Mouse (Mus musculus): ENCODE measurements at regions not wholly inside any gene's neighbourhood (a gene's known extent, or its start where the extent isn't known, plus 50 kb on each side); places are given as distances from the start of the nearest gene placed in this dataset.
A peak's percentile ranks its signal among the peaks of the same experiment; 100 is the strongest.

DNA sequence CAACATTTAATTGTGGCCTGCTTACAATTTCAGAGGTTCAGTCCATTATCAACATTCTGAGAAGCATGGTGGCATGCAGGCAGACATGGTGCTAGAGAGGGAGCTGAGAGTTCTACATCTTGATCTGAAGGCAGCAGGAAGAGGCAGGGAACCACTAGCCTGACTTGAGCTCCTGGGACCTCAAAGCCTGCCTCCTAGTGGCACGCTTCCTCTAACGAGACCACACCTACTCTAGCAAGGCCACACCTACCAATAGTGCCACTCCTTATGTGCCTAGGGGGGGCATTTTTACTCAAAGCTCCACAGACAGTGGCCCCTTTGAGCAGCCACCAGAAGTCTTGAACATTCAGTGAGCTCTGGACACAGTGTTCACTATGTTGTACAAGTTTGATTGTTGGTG lies 165.5 kb downstream of the Ackr3 start:
- no peak for DNase-seq (ENCODE audit: low spot score)
- WGBS = 75% methylated on average over 2 of the region's 2 CpGs
- H3K27ac ChIP-seq (replicated peaks; ENCODE audit: low read depth, low read length) = no peak overlapping the region

DNA sequence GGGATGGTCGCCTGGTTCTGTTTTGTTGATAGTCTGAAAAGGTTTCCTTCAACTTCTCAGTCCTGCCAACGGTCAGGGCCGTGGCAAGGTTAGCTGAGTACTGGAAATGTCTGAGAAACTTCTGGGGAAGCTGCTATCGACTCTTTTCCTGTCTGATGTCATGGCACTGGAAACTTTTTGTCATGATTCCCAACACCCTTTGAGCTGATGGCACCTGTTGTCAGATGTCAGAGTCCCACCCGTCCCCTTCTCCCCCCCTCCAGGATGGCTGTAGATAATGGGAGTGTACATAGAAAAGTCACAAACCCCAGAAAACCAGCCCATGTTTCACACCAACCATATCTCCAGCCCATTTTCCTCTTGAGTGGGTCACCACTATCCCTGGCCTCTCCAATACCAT lies 167.0 kb downstream of the Ackr3 start:
- no peaks in the 10 kb centered on the region for H3K27me3 ChIP-seq (ENCODE audit: control insufficient read depth, insufficient read depth, low read length)
- no peak overlapping the region for H3K4me3 ChIP-seq (ENCODE audit: low read depth, low read length)
- H3K4me1 ChIP-seq (ENCODE audit: control insufficient read depth, insufficient read depth, low read length) = no peaks in the 10 kb centered on the region
- no peaks in the 10 kb centered on the region for H3K36me3 ChIP-seq (ENCODE audit: control insufficient read depth, insufficient read depth, low read length)
- DNase-seq (ENCODE audit: low spot score) (no peak), ATAC-seq (ENCODE audit: insufficient number of reproducible peaks, low FRiP score, low TSS enrichment, low read depth) (no peak)
- H3K4me2 ChIP-seq (ENCODE audit: low read depth, severe bottlenecking) = no peak overlapping the region
- no peaks in the 10 kb centered on the region for H3K9me3 ChIP-seq (ENCODE audit: control insufficient read depth, low read length)
- no peak overlapping the region for H3K27ac ChIP-seq (replicated peaks; ENCODE audit: low read depth, low read length)
- WGBS = 90% methylated on average over 5 of the region's 5 CpGs
- H3K9ac ChIP-seq (ENCODE audit: low read length) = no peak overlapping the region

More for the DNA sequence above, 165.5 kb downstream of the Ackr3 start:
- no peak for ATAC-seq (ENCODE audit: insufficient number of reproducible peaks, low FRiP score, low TSS enrichment, low read depth)
- Histone ChIP-seq H3K4me2 (ENCODE audit: low read depth, severe bottlenecking) (no peak overlapping the region), H3K9ac (ENCODE audit: low read length) (no peak overlapping the region), H3K9me3 (ENCODE audit: control insufficient read depth, low read length) (no peaks in the 10 kb centered on the region), H3K36me3 (ENCODE audit: control insufficient read depth, insufficient read depth, low read length) (no peaks in the 10 kb centered on the region), H3K4me1 (ENCODE audit: control insufficient read depth, insufficient read depth, low read length) (peaks cover 4% of the 10 kb centered on the region; the same call in 1 of the 2 replicates), H3K4me3 (ENCODE audit: low read depth, low read length) (no peak overlapping the region), H3K27me3 (ENCODE audit: control insufficient read depth, insufficient read depth, low read length) (no peaks in the 10 kb centered on the region)

DNA sequence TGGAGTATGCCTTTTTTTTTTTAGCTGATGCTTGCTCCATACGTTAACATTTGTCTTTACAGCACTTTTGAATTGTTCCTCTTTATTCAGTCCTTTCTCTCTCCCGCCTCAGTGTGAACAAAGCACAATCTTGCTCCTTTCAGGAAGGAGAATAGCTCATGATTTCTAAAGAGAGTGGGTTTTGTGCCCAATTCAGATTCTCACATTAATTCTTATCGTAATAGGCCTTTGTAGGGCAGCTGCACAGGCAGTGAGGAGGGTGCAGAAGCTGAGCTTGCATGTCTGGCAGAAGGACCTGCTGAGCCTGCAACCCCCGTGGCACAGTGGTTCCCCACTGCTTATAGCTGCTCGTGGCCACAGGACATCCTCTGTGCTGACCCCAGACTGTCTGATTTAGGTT lies 169.2 kb downstream of the Ackr3 start:
- no peak overlapping the region for H3K27ac ChIP-seq (replicated peaks; ENCODE audit: low read depth, low read length)
- H3K36me3 ChIP-seq (ENCODE audit: control insufficient read depth, insufficient read depth, low read length) = no peaks in the 10 kb centered on the region
- no peak overlapping the region for H3K4me2 ChIP-seq (ENCODE audit: low read depth, severe bottlenecking)
- H3K27me3 ChIP-seq (ENCODE audit: control insufficient read depth, insufficient read depth, low read length) = no peaks in the 10 kb centered on the region
- no peak overlapping the region for H3K4me3 ChIP-seq (ENCODE audit: low read depth, low read length)
- DNase-seq (ENCODE audit: low spot score) = no peak
- no peaks in the 10 kb centered on the region for H3K4me1 ChIP-seq (ENCODE audit: control insufficient read depth, insufficient read depth, low read length)
- H3K9me3 ChIP-seq (ENCODE audit: control insufficient read depth, low read length) = no peaks in the 10 kb centered on the region
- WGBS = 85% methylated on average over 5 of the region's 5 CpGs
- no peak for ATAC-seq (ENCODE audit: insufficient number of reproducible peaks, low FRiP score, low TSS enrichment, low read depth)
- no peak overlapping the region for H3K9ac ChIP-seq (ENCODE audit: low read length)

DNA sequence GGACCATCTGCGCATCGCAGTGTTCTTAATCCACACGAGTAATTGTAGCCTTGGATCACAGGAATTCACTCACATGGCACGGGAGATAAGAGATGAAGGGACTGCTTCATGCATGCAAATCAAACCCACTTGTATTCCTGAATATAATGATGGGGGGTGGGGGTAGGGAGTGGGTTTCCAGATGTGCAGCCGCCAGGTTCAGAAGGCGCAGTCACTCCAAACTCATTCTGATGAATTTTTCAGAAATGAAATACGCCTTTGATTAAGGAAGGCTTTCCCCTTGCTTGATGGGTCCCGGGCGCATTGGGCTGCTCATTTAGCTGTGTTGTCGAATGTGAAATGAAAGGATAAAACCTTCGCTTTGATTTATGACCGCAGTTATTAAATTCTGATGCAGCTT lies 170.7 kb downstream of the Ackr3 start:
- Histone ChIP-seq H3K9me3 (ENCODE audit: control insufficient read depth, low read length) (no peaks in the 10 kb centered on the region), H3K4me1 (ENCODE audit: control insufficient read depth, insufficient read depth, low read length) (peaks cover 3% of the 10 kb centered on the region; the same call in 1 of the 2 replicates), H3K27me3 (ENCODE audit: control insufficient read depth, insufficient read depth, low read length) (no peaks in the 10 kb centered on the region), H3K27ac (replicated peaks; ENCODE audit: low read depth, low read length) (no peak overlapping the region), H3K4me2 (ENCODE audit: low read depth, severe bottlenecking) (no peak overlapping the region), H3K9ac (ENCODE audit: low read length) (no peak overlapping the region), H3K36me3 (ENCODE audit: control insufficient read depth, insufficient read depth, low read length) (no peaks in the 10 kb centered on the region), H3K4me3 (ENCODE audit: low read depth, low read length) (no peak overlapping the region)
- ATAC-seq (ENCODE audit: insufficient number of reproducible peaks, low FRiP score, low TSS enrichment, low read depth) (peak; percentile 35; the same call in 1 of the 2 replicates), DNase-seq (ENCODE audit: low spot score) (peak; percentile 47)
- 52% methylated on average over 12 of the region's 12 CpGs for WGBS

DNA sequence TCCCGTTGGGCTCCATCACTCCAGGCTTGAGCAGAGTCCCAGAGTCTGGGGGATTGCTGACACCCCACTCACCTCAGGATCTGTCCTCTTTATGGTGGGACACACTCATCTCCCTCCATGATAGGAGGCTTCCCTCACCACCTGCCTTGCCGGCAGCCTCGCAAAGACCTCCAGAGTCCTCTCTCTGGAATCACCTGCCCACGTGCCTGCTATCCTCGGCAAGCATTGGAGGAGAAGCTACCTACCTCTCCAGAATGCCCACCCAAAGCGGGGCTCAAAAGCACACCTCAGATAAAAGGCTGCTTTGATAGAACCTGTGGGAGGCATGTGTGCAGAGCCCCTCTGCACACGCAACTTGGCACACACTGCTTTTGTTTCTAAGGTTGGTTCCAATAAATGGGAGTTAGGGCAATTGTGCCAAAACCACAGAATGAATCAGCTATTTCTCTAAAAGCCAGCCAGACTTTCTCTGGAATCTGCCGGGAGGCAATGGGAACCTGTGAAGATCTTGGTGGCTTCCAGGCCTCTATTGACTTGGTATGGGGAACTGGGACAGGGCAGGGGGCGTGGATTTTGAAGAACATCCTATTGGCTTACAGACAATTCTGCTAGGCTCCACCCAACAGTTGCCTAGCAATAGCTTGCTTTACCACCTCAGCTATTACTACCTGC lies 176.4 kb downstream of the Ackr3 start:
- WGBS = 86% methylated on average over 9 of the region's 9 CpGs
- no peaks in the 10 kb centered on the region for H3K27me3 ChIP-seq (ENCODE audit: control insufficient read depth, insufficient read depth, low read length)

DNA sequence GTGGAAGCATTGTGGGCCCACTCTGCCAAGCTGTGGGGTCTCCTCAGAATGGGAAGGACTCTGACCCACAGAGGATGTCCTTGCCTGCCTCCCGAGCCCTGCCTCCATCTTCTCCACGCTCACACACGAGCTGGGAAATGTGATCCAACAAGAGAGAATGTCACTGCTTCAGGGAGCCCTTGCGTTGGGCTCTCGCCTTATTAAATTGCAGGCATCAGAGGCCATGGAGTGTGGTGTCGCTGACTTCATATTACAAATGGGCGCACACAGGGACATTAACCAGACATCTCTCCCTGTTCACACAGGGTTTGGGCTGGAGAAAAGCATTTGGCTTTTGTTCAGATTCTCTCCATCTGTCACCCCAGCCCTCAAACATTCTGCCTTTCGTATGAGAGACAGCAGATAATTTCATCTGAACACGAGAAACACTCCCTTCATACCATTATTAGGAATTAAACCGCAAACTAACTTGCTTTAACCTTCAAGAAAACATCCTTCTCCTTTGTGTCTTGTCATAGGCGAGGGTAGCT lies 179.2 kb downstream of the Ackr3 start:
- ATAC-seq (ENCODE audit: insufficient number of reproducible peaks, low FRiP score, low TSS enrichment, low read depth) (no peak), DNase-seq (ENCODE audit: low spot score) (no peak)
- Histone ChIP-seq H3K27me3 (ENCODE audit: control insufficient read depth, insufficient read depth, low read length) (no peaks in the 10 kb centered on the region), H3K4me1 (ENCODE audit: control insufficient read depth, insufficient read depth, low read length) (peaks cover 3% of the 10 kb centered on the region; the same call in 1 of the 2 replicates), H3K4me2 (ENCODE audit: low read depth, severe bottlenecking) (no peak overlapping the region), H3K27ac (replicated peaks; ENCODE audit: low read depth, low read length) (no peak overlapping the region), H3K4me3 (ENCODE audit: low read depth, low read length) (no peak overlapping the region), H3K9ac (ENCODE audit: low read length) (no peak overlapping the region), H3K36me3 (ENCODE audit: control insufficient read depth, insufficient read depth, low read length) (no peaks in the 10 kb centered on the region), H3K9me3 (ENCODE audit: control insufficient read depth, low read length) (no peaks in the 10 kb centered on the region)
- 77% methylated on average over 11 of the region's 11 CpGs for WGBS

More for the DNA sequence above, 176.4 kb downstream of the Ackr3 start:
- no peak overlapping the region for H3K4me2 ChIP-seq (ENCODE audit: low read depth, severe bottlenecking)
- ATAC-seq (ENCODE audit: insufficient number of reproducible peaks, low FRiP score, low TSS enrichment, low read depth) = no peak
- H3K9ac ChIP-seq (ENCODE audit: low read length) = no peak overlapping the region
- DNase-seq (ENCODE audit: low spot score) = no peak
- no peaks in the 10 kb centered on the region for H3K36me3 ChIP-seq (ENCODE audit: control insufficient read depth, insufficient read depth, low read length)
- H3K4me3 ChIP-seq (ENCODE audit: low read depth, low read length) = no peak overlapping the region
- no peak overlapping the region for H3K27ac ChIP-seq (replicated peaks; ENCODE audit: low read depth, low read length)
- peaks cover 3% of the 10 kb centered on the region; the same call in 1 of the 2 replicates for H3K4me1 ChIP-seq (ENCODE audit: control insufficient read depth, insufficient read depth, low read length)
- no peaks in the 10 kb centered on the region for H3K9me3 ChIP-seq (ENCODE audit: control insufficient read depth, low read length)

DNA sequence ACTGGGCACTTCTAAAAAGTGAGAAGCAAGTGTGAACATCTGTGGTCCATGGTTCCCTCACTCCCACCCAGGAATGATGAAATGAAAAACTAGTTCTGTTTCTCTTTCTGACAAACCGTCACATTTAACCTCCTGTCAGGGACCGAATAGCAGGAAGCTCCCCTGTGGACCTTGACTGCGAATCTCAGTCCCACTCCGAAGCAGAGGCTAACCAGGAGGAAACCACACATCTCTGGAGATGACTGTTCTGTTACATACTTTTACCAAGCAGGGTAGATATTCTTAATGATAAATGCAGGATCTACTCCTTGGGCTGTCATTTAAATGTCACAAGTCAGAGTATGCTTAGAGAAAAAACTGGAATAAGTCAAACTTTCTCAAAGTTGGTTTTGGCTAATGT lies 181.2 kb downstream of the Ackr3 start:
- H3K9ac ChIP-seq (ENCODE audit: low read length) = no peak overlapping the region
- no peaks in the 10 kb centered on the region for H3K36me3 ChIP-seq (ENCODE audit: control insufficient read depth, insufficient read depth, low read length)
- no peaks in the 10 kb centered on the region for H3K4me1 ChIP-seq (ENCODE audit: control insufficient read depth, insufficient read depth, low read length)
- H3K4me2 ChIP-seq (ENCODE audit: low read depth, severe bottlenecking) = no peak overlapping the region
- ATAC-seq (ENCODE audit: insufficient number of reproducible peaks, low FRiP score, low TSS enrichment, low read depth) (no peak), DNase-seq (ENCODE audit: low spot score) (no peak)
- no peaks in the 10 kb centered on the region for H3K27me3 ChIP-seq (ENCODE audit: control insufficient read depth, insufficient read depth, low read length)
- no peak overlapping the region for H3K27ac ChIP-seq (replicated peaks; ENCODE audit: low read depth, low read length)
- 85% methylated on average over 4 of the region's 4 CpGs for WGBS
- no peaks in the 10 kb centered on the region for H3K9me3 ChIP-seq (ENCODE audit: control insufficient read depth, low read length)
- no peak overlapping the region for H3K4me3 ChIP-seq (ENCODE audit: low read depth, low read length)

DNA sequence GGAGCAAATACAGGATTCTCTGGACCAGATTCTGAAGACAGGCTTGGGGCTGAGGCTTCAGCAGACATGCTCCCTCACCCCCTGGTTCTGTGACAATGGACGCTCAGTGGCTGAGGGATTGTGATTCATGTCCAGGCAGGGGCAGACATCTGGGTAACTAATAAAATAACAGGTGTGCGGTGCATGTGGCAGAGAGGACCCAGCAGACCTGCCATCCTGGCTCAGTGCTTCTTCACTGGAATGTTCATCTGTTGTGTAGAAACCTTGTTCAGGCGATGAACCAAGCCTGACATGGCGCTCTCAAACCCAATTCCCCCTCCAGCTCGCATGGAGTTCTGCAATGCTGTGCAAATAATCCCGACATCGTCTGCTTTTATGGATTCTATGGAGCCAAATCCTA lies 183.0 kb downstream of the Ackr3 start:
- DNase-seq (ENCODE audit: low spot score) = no peak
- no peak overlapping the region for H3K27ac ChIP-seq (replicated peaks; ENCODE audit: low read depth, low read length)

More for the DNA sequence above, 183.0 kb downstream of the Ackr3 start:
- Histone ChIP-seq H3K4me3 (ENCODE audit: low read depth, low read length) (no peak overlapping the region), H3K9ac (ENCODE audit: low read length) (no peak overlapping the region), H3K4me1 (ENCODE audit: control insufficient read depth, insufficient read depth, low read length) (no peaks in the 10 kb centered on the region), H3K9me3 (ENCODE audit: control insufficient read depth, low read length) (no peaks in the 10 kb centered on the region), H3K27me3 (ENCODE audit: control insufficient read depth, insufficient read depth, low read length) (0 out of 2 replicates have a peak, but pooled peaks cover 2% of the 10 kb centered on the region), H3K36me3 (ENCODE audit: control insufficient read depth, insufficient read depth, low read length) (no peaks in the 10 kb centered on the region), H3K4me2 (ENCODE audit: low read depth, severe bottlenecking) (no peak overlapping the region)
- WGBS = 72% methylated on average over 7 of the region's 7 CpGs
- no peak for ATAC-seq (ENCODE audit: insufficient number of reproducible peaks, low FRiP score, low TSS enrichment, low read depth)
